Mouse (Mus musculus) C2C12 (cell line): ENCODE measurements around the gene Btg3.

Experiments used
- CTCF ChIP-seq: IDR thresholded peaks from one replicate; pipeline ENCODE4 v1.5.1; 2011; ENCODE audit not compliant: control insufficient read depth, insufficient read depth, insufficient read length
- FOSL1 ChIP-seq: IDR thresholded peaks from one replicate; pipeline ENCODE4 v1.8.0; 2011; ENCODE audit warnings: mild to moderate bottlenecking, low read length; ENCODE audit not compliant: poor library complexity, insufficient read depth, severe bottlenecking
- MAX ChIP-seq: IDR thresholded peaks from one replicate; pipeline ENCODE4 v1.6.1; 2011; ENCODE audit warnings: mild to moderate bottlenecking, control low read depth
- MYOG ChIP-seq: IDR thresholded peaks from one replicate; pipeline ENCODE4 v1.6.1; 2011; ENCODE audit not compliant: control insufficient read depth, insufficient read length; ENCODE audit errors: extremely low read depth
- USF1 ChIP-seq: IDR thresholded peaks from one replicate; pipeline ENCODE4 v1.6.1; 2011; ENCODE audit warnings: low read depth, mild to moderate bottlenecking, control low read depth, moderate library complexity

DNA sequence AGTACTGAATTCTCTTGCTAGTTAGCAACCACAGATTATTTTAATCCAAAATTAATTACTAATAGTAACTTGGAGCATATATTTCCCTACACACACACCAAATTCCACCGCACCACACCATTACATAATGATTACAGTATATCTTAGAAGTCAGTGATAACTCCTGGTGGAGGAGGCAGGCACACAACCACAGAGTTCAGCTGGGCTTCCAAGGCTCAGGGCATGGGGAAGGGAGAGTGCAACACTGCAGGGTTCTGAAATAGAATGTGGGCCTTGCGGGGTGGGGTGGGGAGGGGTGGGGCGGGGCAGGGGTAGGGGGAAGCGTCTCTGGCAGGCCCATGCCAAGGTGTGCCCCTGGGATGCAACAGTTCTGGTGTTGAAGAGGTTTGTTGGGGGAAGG, 81.4 kb downstream of the Btg3 start:
- TF ChIP-seq CTCF, result no peak
- no peak for TF ChIP-seq MYOG
- no peak for TF ChIP-seq USF1
- TF ChIP-seq FOSL1, result no peak
- no peak for TF ChIP-seq MAX
